7 mouse cellular contexts compared by ENCODE assay signal in the genomic region with DNA sequence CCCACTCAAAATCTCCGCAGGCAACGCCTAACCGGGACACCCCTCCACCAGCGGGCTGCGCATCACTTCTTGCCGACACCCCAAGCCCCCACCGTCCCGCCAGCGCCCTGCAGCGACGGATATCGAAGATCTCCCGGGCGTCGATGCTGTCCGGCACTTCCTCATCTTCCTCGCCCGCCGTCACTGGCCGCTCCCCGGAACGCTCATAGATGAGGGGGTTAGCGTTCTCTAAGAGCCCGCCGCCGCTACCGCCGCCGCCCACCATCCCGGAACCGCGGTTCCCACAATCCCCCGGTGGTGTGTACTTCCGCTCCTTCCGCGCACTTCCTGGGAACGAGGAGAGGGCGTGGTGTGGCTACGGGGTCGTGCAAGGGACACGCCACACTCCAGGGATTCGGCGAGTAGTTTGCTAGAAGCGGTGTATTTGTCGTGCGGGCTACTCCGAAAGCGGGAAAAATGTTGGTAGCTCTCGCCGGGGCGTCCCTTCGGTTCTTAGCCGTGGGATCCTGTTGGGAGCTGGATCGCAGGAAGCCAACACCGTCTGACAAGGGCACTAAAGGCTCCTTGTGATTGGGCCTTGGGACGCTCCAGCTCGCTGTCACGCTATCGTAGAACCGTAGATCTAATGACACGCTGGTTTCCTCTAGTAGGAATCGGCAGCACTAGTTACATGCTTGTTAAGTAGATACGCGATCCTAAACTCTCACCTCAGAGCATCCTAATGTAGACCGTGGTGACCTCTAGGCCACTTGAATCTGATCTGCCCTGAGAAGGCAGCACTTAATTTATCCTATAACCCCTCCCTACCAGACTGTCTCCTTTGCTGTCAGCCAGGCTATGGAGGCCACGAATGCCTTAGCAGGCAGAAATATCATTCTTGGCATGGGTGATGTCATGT. TPM values are rescaled to one million over a fixed set of nuclear protein-coding genes. Genes with fewer than 3 reads are reported as not detected.
DNase-seq lines count a peak whose midpoint lies in the region; ATAC-seq and TF ChIP-seq lines count a peak whose summit lies in the region.

Ciao2b (minus strand) TSS at position 540 of the 898 bp plus-strand sequence.

- under 1% methylated on average over 66 of the region's 66 CpGs for WGBS in intestine, postnatal 0 days
- WGBS in midbrain, embryonic 12.5 days: under 1% methylated on average over 66 of the region's 66 CpGs
- WGBS in small intestine, adult 2 months: under 1% methylated on average over 66 of the region's 66 CpGs

- peak within 1 kb of the TSS; percentile 71 for H3K9ac ChIP-seq in intestine, postnatal 0 days (ENCODE audit: low read depth, low read length)
- H3K9ac ChIP-seq in midbrain, embryonic 12.5 days (replicated peaks): peak within 1 kb of the TSS; percentile 88

- H3K4me3 ChIP-seq in intestine, postnatal 0 days (ENCODE audit: low read depth, low read length): peak within 1 kb of the TSS; percentile 88
- peak within 1 kb of the TSS; percentile 87 for H3K4me3 ChIP-seq in midbrain, embryonic 12.5 days
- H3K4me3 ChIP-seq in small intestine, adult 2 months (ENCODE audit: low read depth, low read length): peak within 1 kb of the TSS; percentile 93

- intact Hi-C loops in left cerebral cortex, postnatal 4 days (cut with DNase I): no loop called here

- H3K27ac ChIP-seq in intestine, postnatal 0 days (ENCODE audit: low read depth, low read length): peak within 1 kb of the TSS; percentile 77
- peak within 1 kb of the TSS; percentile 71 for H3K27ac ChIP-seq in midbrain, embryonic 12.5 days (replicated peaks)
- H3K27ac ChIP-seq in small intestine, adult 2 months (ENCODE audit: insufficient read depth, low read depth, low read length): peak within 1 kb of the TSS; percentile 72

- H3K9me3 ChIP-seq in intestine, postnatal 0 days (ENCODE audit: control insufficient read depth): no peaks in the 10 kb centered on the region
- no peaks in the 10 kb centered on the region for H3K9me3 ChIP-seq in midbrain, embryonic 12.5 days

- TF ChIP-seq POLR2A in small intestine, adult 2 months (IDR thresholded peaks at IDR 0.05; ENCODE audit: low read depth, low read length): peak; percentile 76; the same call in 1 of the 2 replicates

- H3K27me3 ChIP-seq in intestine, postnatal 0 days (replicated peaks; ENCODE audit: control insufficient read depth, insufficient read depth, low read length): no peaks in the 10 kb centered on the region
- no peaks in the 10 kb centered on the region for H3K27me3 ChIP-seq in midbrain, embryonic 12.5 days
- H3K27me3 ChIP-seq in small intestine, adult 2 months (ENCODE audit: control insufficient read depth, insufficient read depth, low read length): no peaks in the 10 kb centered on the region

- TF ChIP-seq CTCF in intestine, postnatal 0 days (IDR thresholded peaks at IDR 0.05; ENCODE audit: low read depth): no peak; the same call in 1 of the 2 replicates
- no peak for TF ChIP-seq CTCF in small intestine, adult 2 months (IDR thresholded peaks at IDR 0.05; ENCODE audit: extremely low read depth, insufficient read length, insufficient replicate concordance, low read depth, low read length)

- peaks cover 8% of the 10 kb centered on the region; the same call in 1 of the 2 replicates for H3K4me1 ChIP-seq in intestine, postnatal 0 days (replicated peaks; ENCODE audit: control insufficient read depth, insufficient read depth, low read length)
- H3K4me1 ChIP-seq in midbrain, embryonic 12.5 days: peaks cover 19% of the 10 kb centered on the region
- peaks cover 18% of the 10 kb centered on the region for H3K4me1 ChIP-seq in small intestine, adult 2 months (ENCODE audit: control insufficient read depth, insufficient read depth, insufficient read length, low read length)

- ATAC-seq in intestine, postnatal 0 days: peak; percentile 90
- ATAC-seq in midbrain, embryonic 12.5 days (ENCODE audit: low FRiP score, low read depth): peak; percentile 96

- DNase-seq in adrenal gland, adult 8-10 months: peak; percentile 80
- DNase-seq in embryo, embryonic 9.5 days (ENCODE audit: extremely low spot score): peak; percentile 91
- peak; percentile 22 for DNase-seq in gonadal fat pad, adult 2 months (ENCODE audit: low read depth)
- peak; percentile 88 for DNase-seq in left cerebral cortex, postnatal 4 days

- H3K4me2 ChIP-seq in intestine, postnatal 0 days (replicated peaks; ENCODE audit: low read depth): peak within 1 kb of the TSS; percentile 80
- H3K4me2 ChIP-seq in midbrain, embryonic 12.5 days (replicated peaks): peak within 1 kb of the TSS; percentile 92

- H3K36me3 ChIP-seq in intestine, postnatal 0 days (ENCODE audit: control insufficient read depth, insufficient read depth): peaks cover 8% of the 10 kb centered on the region
- H3K36me3 ChIP-seq in midbrain, embryonic 12.5 days: peaks cover 18% of the 10 kb centered on the region; the same call in 1 of the 2 replicates
- H3K36me3 ChIP-seq in small intestine, adult 2 months (ENCODE audit: control insufficient read depth, insufficient read depth, low read length): peaks cover 8% of the 10 kb centered on the region

RNA-seq across cellular contexts. Expression of gene Ciao2b, which starts in this region (rescaled TPM):
- total RNA-seq in adrenal gland, adult 8-10 months (2022): 10 to 100 TPM; 33.1 to 44.9 (median 41.1) TPM
- polyA plus RNA-seq in gonadal fat pad, adult 2 months (2012; rRNA removed): 32.9 and 38.5 TPM in 2 replicates
- polyA plus RNA-seq in intestine, postnatal 0 days (2015; fragmentation: Nextera tagmentation; extraction: Ambion mirVana): 59.1 and 60.6 TPM in 2 replicates
- total RNA-seq in left cerebral cortex, postnatal 4 days (2021): 10 to 100 TPM; 34.7 to 39.2 TPM
- polyA plus RNA-seq in midbrain, embryonic 12.5 days (2016; fragmentation: Nextera tagmentation; extraction: Ambion mirVana): 107 and 108 TPM in 2 replicates
- polyA plus RNA-seq in small intestine, adult 2 months (2012; rRNA removed): 35.2 and 56.7 TPM in 2 replicates

Comparison
In these comparisons a context has a peak if more than half of its experiments do, and no peak if none do; other contexts are left out.
1. Peak in every context shown above with its lines: DNase-seq, ATAC-seq, H3K4me3 ChIP-seq and H3K27ac ChIP-seq.
2. DNase-seq: peak in every context shown above with its lines; median percentile 91 in embryo, embryonic 9.5 days; 88 in left cerebral cortex, postnatal 4 days; 80 in adrenal gland, adult 8-10 months; 22 in gonadal fat pad, adult 2 months.